In the genomic region with DNA sequence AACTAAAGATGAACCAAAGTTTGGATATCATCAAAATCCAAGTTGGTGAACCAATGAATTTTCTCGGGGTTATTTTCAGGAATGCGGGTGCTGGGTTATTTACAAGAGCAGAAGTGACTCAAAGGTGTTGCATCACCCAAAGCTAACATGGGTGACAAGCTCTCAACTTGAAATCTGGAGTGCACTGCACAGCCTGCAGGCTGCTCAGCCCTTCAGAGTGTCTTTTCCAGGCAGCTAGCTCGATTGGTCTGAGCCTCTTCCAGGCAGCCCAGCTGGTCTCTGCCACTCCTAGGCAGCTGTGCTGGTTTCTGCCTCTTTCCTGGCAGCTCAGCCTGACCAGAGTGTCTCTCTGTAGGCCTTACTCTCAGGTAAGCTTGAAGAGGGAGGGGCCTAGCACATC, we compare ENCODE assay signal across 29 mouse cellular contexts.
A peak's percentile ranks its signal among the peaks of the same experiment; 100 is the strongest.
DNase-seq lines count a peak whose midpoint lies in the region; ATAC-seq and TF ChIP-seq lines count a peak whose summit lies in the region.
"Had no signal": no experiment of that assay in that cellular context is flagged by ENCODE, and none has a peak within 500 bp of the region (broad histone marks: within the 10 kb centered on the region; RNA-seq: fewer than 3 reads in every experiment).

No protein-coding gene starts in this region.

- H3K27ac ChIP-seq in hindbrain, embryonic 10.5 days: 0 out of 2 replicates have a peak overlapping the region, but pooled peaks have one; percentile 45
- no peak overlapping the region for H3K27ac ChIP-seq in hindbrain, postnatal 0 days
- H3K27ac ChIP-seq: heart, embryonic 15.5 days; hindbrain, embryonic 12.5 days; left cerebral cortex, adult 2 months; liver, embryonic 12.5 days; neural tube, embryonic 13.5 days had no signal

- H3K4me3 ChIP-seq in hindbrain, embryonic 10.5 days: no peak overlapping the region
- H3K4me3 ChIP-seq in hindbrain, postnatal 0 days (ENCODE audit: low read length): no peak overlapping the region
- H3K4me3 ChIP-seq: erythroblast, embryonic 14.5 days; heart, embryonic 15.5 days; hindbrain, embryonic 12.5 days; left cerebral cortex, adult 2 months; liver, embryonic 12.5 days; neural tube, embryonic 13.5 days had no signal

- no peaks in the 10 kb centered on the region for H3K27me3 ChIP-seq in hindbrain, embryonic 10.5 days (ENCODE audit: insufficient read depth, poor library complexity, severe bottlenecking)
- H3K27me3 ChIP-seq in hindbrain, postnatal 0 days (ENCODE audit: insufficient read depth, low read length): no peaks in the 10 kb centered on the region
- H3K27me3 ChIP-seq: CH12.LX; heart, embryonic 15.5 days; hindbrain, embryonic 12.5 days; liver, embryonic 12.5 days; neural tube, embryonic 13.5 days; Patski had no signal

- TF ChIP-seq CTCF in hindbrain, postnatal 0 days (IDR thresholded peaks at IDR 0.05; ENCODE audit: low read depth): no peak

- no peak overlapping the region for H3K9ac ChIP-seq in hindbrain, postnatal 0 days (replicated peaks; ENCODE audit: low read length)
- H3K9ac ChIP-seq: forebrain, postnatal 0 days; heart, embryonic 15.5 days; hindbrain, embryonic 12.5 days; liver, embryonic 12.5 days; lung, embryonic 14.5 days; neural tube, embryonic 13.5 days had no signal

- no peak for ATAC-seq in hindbrain, postnatal 0 days
- ATAC-seq in megakaryocyte, adult 5-6 weeks (ENCODE audit: poor library complexity, severe bottlenecking): peak; percentile 48; the same call in 1 of the 2 replicates
- ATAC-seq: intestine, embryonic 16.5 days; liver, embryonic 12.5 days; Patski had no signal

- H3K36me3 ChIP-seq in hindbrain, embryonic 10.5 days: no peaks in the 10 kb centered on the region
- no peaks in the 10 kb centered on the region for H3K36me3 ChIP-seq in hindbrain, postnatal 0 days (ENCODE audit: insufficient read depth, low read length)
- H3K36me3 ChIP-seq: G1E; heart, embryonic 15.5 days; hindbrain, embryonic 12.5 days; liver, embryonic 12.5 days; neural tube, embryonic 13.5 days had no signal

- no peaks in the 10 kb centered on the region for H3K9me3 ChIP-seq in hindbrain, embryonic 10.5 days
- no peaks in the 10 kb centered on the region for H3K9me3 ChIP-seq in hindbrain, postnatal 0 days (ENCODE audit: low read length)
- H3K9me3 ChIP-seq: heart, embryonic 15.5 days; hindbrain, embryonic 12.5 days; liver, embryonic 12.5 days; neural tube, embryonic 13.5 days had no signal

- H3K4me1 ChIP-seq in hindbrain, embryonic 10.5 days (replicated peaks): no peaks in the 10 kb centered on the region
- no peaks in the 10 kb centered on the region for H3K4me1 ChIP-seq in hindbrain, postnatal 0 days (ENCODE audit: insufficient read depth, low read length)
- H3K4me1 ChIP-seq: heart, embryonic 15.5 days; hindbrain, embryonic 12.5 days; liver, embryonic 12.5 days; neural tube, embryonic 13.5 days had no signal

- 82% methylated on average over 3 of the region's 3 CpGs for WGBS in hindbrain, embryonic 10.5 days
- 75% methylated on average over 3 of the region's 3 CpGs for WGBS in hindbrain, postnatal 0 days

- H3K4me2 ChIP-seq in hindbrain, postnatal 0 days (ENCODE audit: low read depth, low read length): no peak overlapping the region
- H3K4me2 ChIP-seq: heart, embryonic 15.5 days; hindbrain, embryonic 12.5 days; liver, embryonic 12.5 days; lung, embryonic 14.5 days; midbrain, embryonic 11.5 days; neural tube, embryonic 13.5 days had no signal

- no peak for DNase-seq in hindbrain, embryonic 10.5 days (ENCODE audit: low spot score)
- no peak for DNase-seq in hindbrain, postnatal 0 days (ENCODE audit: low spot score)
- DNase-seq in 3134 (ENCODE audit: extremely low read depth, insufficient read length, low spot score): peak; percentile 39
- DNase-seq in ES-CJ7 (ENCODE audit: low read depth, low spot score): peak; percentile 20
- DNase-seq in adrenal gland, adult (ENCODE audit: inconsistent age in 2 of 2, low spot score in 1 of 2): no peak
- DNase-seq in frontal cortex, postnatal 14 days (ENCODE audit: low spot score in 2 of 2): no peak
- DNase-seq: adrenal gland, postnatal 25 days; B cell, adult 2 months; cerebellum, adult 18-20 months; cerebellum, postnatal 14 days; forebrain, postnatal 0 days; gastrocnemius, postnatal 10 days; kidney, adult 8-10 months; kidney, postnatal 10 days; lung, embryonic 14.5 days; right cerebral cortex, postnatal 14 days; thymus, postnatal 4 days had no signal

Comparison
In these comparisons a context has a peak if more than half of its experiments do, and no peak if none do; other contexts are left out.
1. DNase-seq: peak in 3134 (single experiment) and ES-CJ7 (single experiment); none in hindbrain, embryonic 10.5 days (single experiment), hindbrain, postnatal 0 days (single experiment), adrenal gland, adult (0 of 2) and frontal cortex, postnatal 14 days (0 of 2).